Mouse (Mus musculus) forebrain, embryonic 10.5 days (tissue): ENCODE data around the gene N4bp3. TPM values are rescaled to one million over a fixed set of nuclear protein-coding genes. Genes with fewer than 3 reads are reported as not detected.
A peak's percentile ranks its signal among the peaks of the same experiment; 100 is the strongest.
"Not testable (repeated sequence)": the region's sequence is repeated elsewhere in the genome, so short reads cannot be mapped to it uniquely, and the experiment has no call there.

Source experiments
- DNase-seq: peaks from one replicate; pipeline ENCODE4 v3.0.0-alpha.2; 2017; ENCODE audit warnings: low spot score; ENCODE audit errors: extremely low spot score
- H3K27ac ChIP-seq: fragments of 300-500 bp; sonication (generic); 2 replicates; pipeline ENCODE4 v1.5.1; 2016; ENCODE audit warnings: mild to moderate bottlenecking
- H3K27me3 ChIP-seq: fragments of 300-500 bp; sonication (generic); 2 replicates; pipeline ENCODE4 v1.6.1; 2016; ENCODE audit warnings: mild to moderate bottlenecking; ENCODE audit not compliant: poor library complexity, severe bottlenecking
- H3K36me3 ChIP-seq: fragments of 300-500 bp; sonication (generic); replicated peaks from 2 replicates; pipeline ENCODE4 v1.6.1; 2016; ENCODE audit warnings: mild to moderate bottlenecking, moderate library complexity
- H3K4me1 ChIP-seq: fragments of 300-500 bp; sonication (generic); 2 replicates; pipeline ENCODE4 v1.6.1; 2016
- H3K4me3 ChIP-seq: fragments of 300-500 bp; sonication (generic); 2 replicates; pipeline ENCODE4 v1.5.1; 2016; ENCODE audit warnings: mild to moderate bottlenecking, moderate library complexity
- H3K9me3 ChIP-seq: fragments of 300-500 bp; sonication (generic); 2 replicates; pipeline ENCODE4 v1.6.1; 2016; ENCODE audit warnings: mild to moderate bottlenecking, moderate library complexity
- WGBS: fragments of 180-500 bp; shearing (Covaris S2); methylation state at CpG from one replicate; pipeline ENCODE4 v1.1.7; 2016; 5-methylcytosine and 5-hydroxymethylcytosine counted together
- polyA plus RNA-seq: library from polyadenylated mRNA; unstranded; fragments of >200 nt; fragmentation: Nextera tagmentation; extraction: Ambion mirVana; gene quantifications from 2 replicates; pipeline ENCODE4 v1.2.1, GENCODE M21; 2016

Gene N4bp3
- polyA plus RNA-seq, 1 experiment from 2014 or later: 21.1 TPM

GRCm38 (mm10) chr11:51619409-51620060, 31.1 kb downstream of the N4bp3 start, which contains the start of gene Nhp2:
TSS of gene Nhp2 (plus strand) at chr11:51619735.
- peaks cover 38% of the 10 kb centered on the region for H3K4me1 ChIP-seq
- H3K27me3 ChIP-seq: no peaks in the 10 kb centered on the region
- H3K9me3 ChIP-seq: no peaks in the 10 kb centered on the region
- peak within 1 kb of the TSS; percentile 89 for H3K27ac ChIP-seq
- peak; percentile 94 for DNase-seq
- under 1% methylated on average over 51 of the region's 51 CpGs for whole genome bisulfite sequencing
- H3K36me3 ChIP-seq: peaks cover 38% of the 10 kb centered on the region
- H3K4me3 ChIP-seq: peak within 1 kb of the TSS; percentile 91

DNA sequence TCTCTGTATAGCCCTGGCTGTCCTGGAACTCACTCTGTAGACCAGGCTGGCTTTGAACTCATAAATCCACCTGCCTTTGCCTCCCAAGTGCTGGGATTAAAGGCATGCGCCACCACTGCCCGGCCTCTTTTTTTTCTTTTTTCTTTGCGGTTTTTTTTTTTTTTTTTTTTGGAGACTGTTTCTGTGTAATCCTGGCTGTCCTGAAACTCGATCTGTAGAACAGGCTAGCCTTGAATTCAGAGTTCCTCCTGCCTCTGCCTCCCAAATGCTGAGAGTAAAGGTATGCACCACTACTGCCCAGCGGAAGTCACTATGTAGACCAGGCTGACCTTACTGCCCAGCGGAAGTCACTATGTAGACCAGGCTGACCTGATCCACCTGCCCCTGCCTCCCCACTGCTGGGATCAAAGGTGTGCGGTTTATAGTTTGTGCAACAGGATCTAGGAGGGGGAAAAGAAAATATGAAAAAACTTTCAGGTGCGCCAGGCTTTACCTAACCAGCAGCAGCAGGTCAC, 31.7 kb downstream of the N4bp3 start:
- Histone ChIP-seq H3K9me3 (no peaks in the 10 kb centered on the region), H3K4me3 (peak overlapping the region; percentile 91), H3K36me3 (peaks cover 32% of the 10 kb centered on the region), H3K4me1 (peaks cover 40% of the 10 kb centered on the region), H3K27me3 (no peaks in the 10 kb centered on the region), H3K27ac (peak overlapping the region; percentile 89)
- 53% methylated on average over 8 of the region's 8 CpGs for WGBS
- DNase-seq: no peak

DNA sequence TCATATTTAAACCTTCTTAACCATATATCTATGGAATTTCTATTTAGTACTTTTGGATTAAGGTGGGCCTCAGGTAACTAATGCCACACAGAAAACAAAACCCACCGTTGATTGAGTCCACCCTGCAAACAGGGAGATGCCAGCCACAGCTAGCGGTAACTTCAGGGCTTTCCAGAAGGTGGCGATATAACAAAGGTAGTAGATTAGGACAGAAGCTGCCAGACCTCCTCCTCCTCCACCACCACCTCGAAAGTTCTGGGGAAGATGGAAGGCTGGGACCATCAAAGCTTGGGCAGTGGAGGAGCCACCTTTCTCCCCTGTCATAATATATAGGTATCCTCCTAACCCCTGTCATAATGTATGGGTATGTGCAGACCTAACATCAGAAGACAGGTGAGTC, 32.9 kb downstream of the N4bp3 start:
- H3K4me1 ChIP-seq: peaks cover 40% of the 10 kb centered on the region
- WGBS: 10% methylated on average over 4 of the region's 4 CpGs
- no peaks in the 10 kb centered on the region for H3K9me3 ChIP-seq
- peaks cover 20% of the 10 kb centered on the region for H3K36me3 ChIP-seq
- H3K27ac ChIP-seq: no peak overlapping the region
- H3K27me3 ChIP-seq: no peaks in the 10 kb centered on the region
- no peak overlapping the region for H3K4me3 ChIP-seq
- peak; percentile 53 for DNase-seq

- H3K27me3 ChIP-seq, H3K9me3 ChIP-seq, DNase-seq, H3K36me3 ChIP-seq: not testable (repeated sequence)
- peak overlapping the region; percentile 43 for H3K4me3 ChIP-seq
- 92% methylated on average over 7 of the region's 7 CpGs for WGBS
- peak overlapping the region; percentile 83 for H3K27ac ChIP-seq
- peaks cover 32% of the 10 kb centered on the region for H3K4me1 ChIP-seq
Measured at GRCm38 (mm10) chr11:51616113-51616512, 34.5 kb downstream of the N4bp3 start.

DNA sequence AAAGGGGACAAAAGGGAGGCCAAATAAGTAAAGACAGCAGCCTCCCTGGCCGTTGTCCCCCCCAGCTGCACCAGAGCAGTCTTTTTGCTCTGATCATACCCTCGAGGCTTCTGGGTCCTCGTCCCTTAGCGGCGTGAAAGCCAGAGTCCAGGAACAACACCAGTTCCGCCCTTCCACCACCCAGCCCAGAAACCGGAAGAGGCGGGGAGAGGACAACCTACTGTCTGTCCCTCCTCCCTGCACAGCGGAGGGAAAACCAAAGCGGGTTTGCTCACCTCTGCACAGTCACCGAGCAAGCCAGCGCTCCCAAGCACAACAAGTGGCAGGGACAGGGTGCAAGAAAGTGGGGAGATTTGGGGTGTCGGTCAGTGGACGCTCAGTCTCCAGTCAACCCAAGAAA, 35.0 kb downstream of the N4bp3 start:
- Histone ChIP-seq H3K27ac (peak overlapping the region; percentile 83), H3K4me3 (peak overlapping the region; percentile 43)
- WGBS: 4% methylated on average over 14 of the region's 14 CpGs

GRCm38 (mm10) chr11:51615129-51615528, 35.5 kb downstream of the N4bp3 start:
- H3K27ac ChIP-seq: peak overlapping the region; percentile 83

More for the DNA sequence above, 35.0 kb downstream of the N4bp3 start:
- H3K27me3 ChIP-seq: no peaks in the 10 kb centered on the region
- H3K4me1 ChIP-seq: peaks cover 26% of the 10 kb centered on the region
- no peaks in the 10 kb centered on the region for H3K9me3 ChIP-seq
- H3K36me3 ChIP-seq: no peaks in the 10 kb centered on the region
- peak; percentile 72 for DNase-seq

DNA sequence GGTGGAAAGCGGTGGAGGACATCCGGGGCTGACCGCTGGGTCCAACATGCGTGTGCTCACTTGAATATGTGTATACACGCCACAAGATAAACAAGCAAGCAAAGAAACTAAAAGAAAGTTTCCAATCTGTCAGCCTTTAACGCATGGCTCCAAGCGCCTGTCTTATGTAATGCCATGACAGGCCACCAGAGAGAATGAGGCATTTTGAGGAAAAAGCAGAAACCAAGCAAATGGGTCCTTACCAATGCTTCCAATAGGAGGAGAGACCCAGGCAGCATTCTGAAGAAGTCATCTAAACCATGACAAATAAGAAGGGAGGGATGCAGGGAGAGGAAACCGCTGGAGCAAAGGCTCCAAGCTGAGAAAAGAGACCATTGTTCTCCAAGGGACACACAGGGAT, 36.4 kb downstream of the N4bp3 start:
- H3K27ac ChIP-seq: no peak overlapping the region
- H3K36me3 ChIP-seq: no peaks in the 10 kb centered on the region
- no peaks in the 10 kb centered on the region for H3K27me3 ChIP-seq
- no peak overlapping the region for H3K4me3 ChIP-seq
- no peak for DNase-seq
- 82% methylated on average over 8 of the region's 8 CpGs for WGBS
- H3K4me1 ChIP-seq: peaks cover 19% of the 10 kb centered on the region
- no peaks in the 10 kb centered on the region for H3K9me3 ChIP-seq

More at GRCm38 (mm10) chr11:51615129-51615528, 35.5 kb downstream of the N4bp3 start:
- Histone ChIP-seq H3K9me3 (no peaks in the 10 kb centered on the region), H3K4me1 (peaks cover 22% of the 10 kb centered on the region), H3K27me3 (no peaks in the 10 kb centered on the region), H3K4me3 (peak overlapping the region; percentile 43), H3K36me3 (no peaks in the 10 kb centered on the region)
- WGBS: 55% methylated on average over 7 of the region's 7 CpGs
- no peak for DNase-seq

DNA sequence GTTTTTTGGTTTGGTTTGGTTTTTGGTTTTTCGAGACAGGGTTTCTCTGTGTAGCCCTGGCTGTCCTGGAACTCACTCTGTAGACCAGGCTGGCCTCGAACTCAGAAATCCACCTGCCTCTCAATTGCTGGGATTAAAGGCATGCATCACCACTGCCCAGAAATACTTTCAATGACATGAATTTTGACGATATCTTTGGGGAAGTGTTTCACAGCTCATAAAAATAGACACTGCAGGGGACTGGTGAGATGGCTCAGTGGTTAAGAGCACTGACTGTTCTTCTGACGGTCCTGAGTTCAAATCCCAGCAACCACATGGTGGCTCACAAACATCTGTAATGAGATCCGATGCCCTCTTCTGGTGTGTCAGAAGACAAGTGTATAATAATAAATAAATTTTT, 40.7 kb downstream of the N4bp3 start:
- H3K36me3 ChIP-seq: peaks cover 12% of the 10 kb centered on the region
- H3K4me3 ChIP-seq, DNase-seq, H3K27ac ChIP-seq, H3K27me3 ChIP-seq, H3K9me3 ChIP-seq: not testable (repeated sequence)
- 90% methylated on average over 5 of the region's 5 CpGs for WGBS
- peaks cover 18% of the 10 kb centered on the region for H3K4me1 ChIP-seq

DNA sequence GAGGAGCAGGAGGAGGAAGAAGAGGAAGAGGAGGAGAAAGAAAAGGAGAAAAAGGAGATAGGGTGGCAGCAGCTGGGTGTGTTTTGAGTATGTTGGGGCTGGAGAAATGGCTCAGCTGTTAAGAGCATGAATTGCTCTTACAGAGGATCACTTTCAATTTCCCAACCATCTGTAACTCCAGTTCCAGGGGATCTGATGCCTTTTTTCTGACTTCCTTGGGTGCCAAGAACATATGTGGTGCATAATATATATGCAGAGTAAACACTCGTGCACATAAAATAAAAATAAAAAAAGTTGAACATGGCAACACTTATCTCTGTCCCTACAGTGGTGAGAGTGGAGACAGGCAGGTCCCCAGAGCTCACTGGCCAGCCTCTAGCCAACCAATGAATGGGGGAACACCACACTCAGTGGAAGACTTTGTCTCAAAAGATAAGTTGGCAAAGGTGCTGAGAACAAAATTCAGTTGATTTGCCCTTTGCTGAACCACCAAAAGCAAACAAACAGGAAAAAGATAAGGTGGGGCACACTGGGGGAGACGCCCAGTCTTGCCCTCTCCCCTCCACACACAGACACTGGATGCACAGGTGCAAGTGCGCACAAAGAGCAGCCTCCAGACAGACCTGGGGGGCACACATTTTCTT, 41.3 kb downstream of the N4bp3 start:
- Histone ChIP-seq H3K4me1 (peaks cover 18% of the 10 kb centered on the region), H3K4me3 (no peak overlapping the region), H3K27me3 (no peaks in the 10 kb centered on the region), H3K36me3 (peaks cover 18% of the 10 kb centered on the region), H3K27ac (no peak overlapping the region), H3K9me3 (no peaks in the 10 kb centered on the region)
- DNase-seq: no peak
- WGBS: 87% methylated on average over 3 of the region's 3 CpGs

GRCm38 (mm10) chr11:51607096-51607738, 43.4 kb downstream of the N4bp3 start:
- H3K9me3 ChIP-seq: no peaks in the 10 kb centered on the region
- no peak for DNase-seq
- WGBS: 12% methylated on average over 15 of the region's 15 CpGs

DNA sequence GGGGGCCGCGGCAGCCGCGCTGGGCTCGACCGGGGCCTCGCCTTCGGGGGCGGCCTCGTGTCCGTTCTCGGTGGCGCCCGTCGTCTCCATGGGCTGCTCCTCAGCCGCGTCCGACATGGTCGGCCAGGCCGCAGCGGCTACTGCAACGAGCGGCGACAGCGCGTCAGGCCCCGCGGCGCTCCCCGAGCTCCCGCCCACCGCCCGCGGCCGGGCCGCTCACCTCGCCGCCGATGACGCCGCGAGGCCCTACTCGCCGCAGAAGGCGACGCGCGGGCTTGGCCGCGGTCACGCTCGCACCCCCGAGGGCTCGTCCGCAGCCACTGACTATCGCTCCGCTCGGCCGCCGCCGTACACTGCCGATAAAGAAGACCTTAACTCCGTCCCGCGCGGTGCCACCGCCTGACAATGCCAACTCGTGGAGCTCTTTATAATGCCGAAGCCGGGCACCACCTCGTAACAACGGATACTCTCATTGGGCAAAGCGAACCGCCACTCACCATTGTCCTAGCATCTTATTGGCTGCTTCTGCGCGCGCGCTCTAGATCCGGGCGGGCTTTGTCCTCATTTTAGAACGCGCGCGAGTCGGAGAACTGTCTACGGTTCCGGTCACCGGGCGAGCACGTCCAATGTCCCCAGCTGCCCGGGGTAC, 44.1 kb downstream of the N4bp3 start, which contains the start of gene Hnrnpab:
Gene Hnrnpab, minus strand, starts transcription at position 401 of the 649 bp plus-strand sequence.
- H3K27me3 ChIP-seq: no peaks in the 10 kb centered on the region
- no peaks in the 10 kb centered on the region for H3K9me3 ChIP-seq
- H3K36me3 ChIP-seq: peaks cover 46% of the 10 kb centered on the region
- peaks cover 44% of the 10 kb centered on the region for H3K4me1 ChIP-seq
- peak within 1 kb of the TSS; percentile 74 for H3K4me3 ChIP-seq
- peak; percentile 99 for DNase-seq
- WGBS: under 1% methylated on average over 91 of the region's 91 CpGs
- peak within 1 kb of the TSS; percentile 99 for H3K27ac ChIP-seq

More at GRCm38 (mm10) chr11:51607096-51607738, 43.4 kb downstream of the N4bp3 start:
- H3K27me3 ChIP-seq: no peaks in the 10 kb centered on the region
- H3K4me3 ChIP-seq: peak overlapping the region; percentile 74
- peak overlapping the region; percentile 99 for H3K27ac ChIP-seq
- peaks cover 38% of the 10 kb centered on the region for H3K4me1 ChIP-seq
- peaks cover 39% of the 10 kb centered on the region for H3K36me3 ChIP-seq
